20 mouse cellular contexts compared by ENCODE assay signal in genomic region chr6:146876820-146877219, GRCm38 (mm10). TPM values are rescaled to one million over a fixed set of nuclear protein-coding genes. Genes with fewer than 3 reads are reported as not detected.
DNase-seq lines count a peak whose midpoint lies in the region; ATAC-seq and TF ChIP-seq lines count a peak whose summit lies in the region.
"Had no signal": no experiment of that assay in that cellular context is flagged by ENCODE, and none has a peak within 500 bp of the region (broad histone marks: within the 10 kb centered on the region; RNA-seq: fewer than 3 reads in every experiment).

No protein-coding gene starts in this region.

- H3K4me3 ChIP-seq in heart, embryonic 14.5 days (ENCODE audit: control insufficient read depth in 1 of 2, insufficient read depth in 1 of 2, low read depth in 1 of 2, low read length in 2 of 2) = no peak overlapping the region
- H3K4me3 ChIP-seq in heart, embryonic 10.5 days = no peak overlapping the region
- no peak overlapping the region for H3K4me3 ChIP-seq in liver, embryonic 14.5 days (ENCODE audit: insufficient read depth in 1 of 2, low read depth in 2 of 2, low read length in 2 of 2)
- no peak overlapping the region for H3K4me3 ChIP-seq in liver, embryonic 12.5 days
- H3K4me3 ChIP-seq in G1E (ENCODE audit: low read depth, low read length) = no peak overlapping the region

- peaks cover 6% of the 10 kb centered on the region for H3K9me3 ChIP-seq in heart, embryonic 14.5 days (ENCODE audit: control insufficient read depth, low read length)
- peaks cover 8% of the 10 kb centered on the region for H3K9me3 ChIP-seq in heart, embryonic 10.5 days
- H3K9me3 ChIP-seq in liver, embryonic 14.5 days (ENCODE audit: control insufficient read depth, low read length) = peaks cover 5% of the 10 kb centered on the region
- peaks cover 11% of the 10 kb centered on the region for H3K9me3 ChIP-seq in liver, embryonic 12.5 days (replicated peaks)
- H3K9me3 ChIP-seq in G1E (replicated peaks) = peaks cover 9% of the 10 kb centered on the region

- TF ChIP-seq EP300 in liver, embryonic 14.5 days (IDR thresholded peaks at IDR 0.05; ENCODE audit: low read depth) = no peak

- ATAC-seq in heart, embryonic 14.5 days (ENCODE audit: insufficient number of reproducible peaks, insufficient read depth, low FRiP score, low read depth) = no peak
- no peak for ATAC-seq in liver, embryonic 14.5 days (ENCODE audit: insufficient read depth)
- ATAC-seq in liver, embryonic 12.5 days = no peak
- no peak for ATAC-seq in G1E (ENCODE audit: extremely low read depth, insufficient number of reproducible peaks, low FRiP score, poor library complexity, severe bottlenecking)
- ATAC-seq: forebrain, embryonic 16.5 days; inflammation-experienced regulatory T-cells, adult 6 months had no signal

- H3K27ac ChIP-seq in heart, embryonic 14.5 days (replicated peaks in 1 of 2; ENCODE audit: control insufficient read depth in 1 of 2, insufficient read depth in 1 of 2, low read depth in 2 of 2, low read length in 2 of 2) = peak overlapping the region; percentile 21 to 42; a peak in 1 of 4 replicates
- no peak overlapping the region for H3K27ac ChIP-seq in heart, embryonic 10.5 days
- H3K27ac ChIP-seq in liver, embryonic 14.5 days = no peak overlapping the region
- H3K27ac ChIP-seq in liver, embryonic 12.5 days = no peak overlapping the region

- TF ChIP-seq CTCF in liver, embryonic 14.5 days (IDR thresholded peaks at IDR 0.05; ENCODE audit: low read depth) = peak; percentile 39; the same call in 1 of the 2 replicates
- 0 out of 2 replicates have a peak, but pooled peaks have one; percentile 6 for TF ChIP-seq CTCF in G1E (IDR thresholded peaks at IDR 0.05; ENCODE audit: low read depth, low read length)

- no peaks in the 10 kb centered on the region for H3K36me3 ChIP-seq in heart, embryonic 14.5 days (ENCODE audit: control insufficient read depth, insufficient read depth, low read length)
- no peaks in the 10 kb centered on the region for H3K36me3 ChIP-seq in heart, embryonic 10.5 days
- H3K36me3 ChIP-seq in liver, embryonic 14.5 days (replicated peaks; ENCODE audit: control insufficient read depth, insufficient read depth, low read depth) = no peaks in the 10 kb centered on the region
- no peaks in the 10 kb centered on the region for H3K36me3 ChIP-seq in liver, embryonic 12.5 days
- H3K36me3 ChIP-seq in G1E (replicated peaks) = no peaks in the 10 kb centered on the region

- no peaks in the 10 kb centered on the region for H3K27me3 ChIP-seq in heart, embryonic 14.5 days (ENCODE audit: control insufficient read depth, insufficient read depth, low read length)
- no peaks in the 10 kb centered on the region for H3K27me3 ChIP-seq in heart, embryonic 10.5 days (ENCODE audit: insufficient read depth, poor library complexity, severe bottlenecking)
- H3K27me3 ChIP-seq in liver, embryonic 14.5 days (ENCODE audit: control insufficient read depth, insufficient read depth, low read length) = no peaks in the 10 kb centered on the region
- H3K27me3 ChIP-seq in liver, embryonic 12.5 days (replicated peaks) = 0 out of 2 replicates have a peak, but pooled peaks cover 10% of the 10 kb centered on the region
- H3K27me3 ChIP-seq in G1E (ENCODE audit: insufficient read depth, low read length) = no peaks in the 10 kb centered on the region; the same call in 1 of the 2 replicates

- DNase-seq in heart, embryonic 10.5 days (ENCODE audit: low spot score) = no peak
- DNase-seq in liver, embryonic 14.5 days (ENCODE audit: low read depth in 3 of 3, low spot score in 3 of 3) = no peak
- DNase-seq in G1E (ENCODE audit: low spot score) (no peak), ZHBTc4 (ENCODE audit: low read depth, low spot score) (peak; percentile 32)
- DNase-seq in urinary bladder, postnatal 25 days (ENCODE audit: low spot score) = no peak
- DNase-seq: adrenal gland, postnatal 10 days; cerebellum, adult 8-10 months; gastrocnemius, postnatal 14 days; liver; lung, postnatal 10 days; thymus, adult 2 months had no signal

- H3K4me1 ChIP-seq in heart, embryonic 14.5 days (ENCODE audit: control insufficient read depth in 2 of 2, insufficient read depth in 2 of 2, low read length in 2 of 2) = peaks cover 7 to 13% of the 10 kb centered on the region in 2 experiments; a peak in 3 of 4 replicates
- peaks cover 18% of the 10 kb centered on the region; the same call in 1 of the 2 replicates for H3K4me1 ChIP-seq in heart, embryonic 10.5 days
- H3K4me1 ChIP-seq in liver, embryonic 14.5 days (replicated peaks; ENCODE audit: control insufficient read depth in 2 of 2, insufficient read depth in 2 of 2, low read length in 1 of 2) = no peaks in the 10 kb centered on the region
- H3K4me1 ChIP-seq in liver, embryonic 12.5 days = no peaks in the 10 kb centered on the region
- no peaks in the 10 kb centered on the region for H3K4me1 ChIP-seq in G1E (ENCODE audit: insufficient read depth, low read depth, low read length)

- H3K9ac ChIP-seq in heart, embryonic 14.5 days (ENCODE audit: low read length) = no peak overlapping the region
- no peak overlapping the region for H3K9ac ChIP-seq in liver, embryonic 14.5 days (replicated peaks)
- no peak overlapping the region for H3K9ac ChIP-seq in liver, embryonic 12.5 days

- no peak overlapping the region for H3K4me2 ChIP-seq in heart, embryonic 14.5 days (ENCODE audit: low read length)
- no peak overlapping the region for H3K4me2 ChIP-seq in liver, embryonic 14.5 days (ENCODE audit: low read depth)
- no peak overlapping the region for H3K4me2 ChIP-seq in liver, embryonic 12.5 days

- whole genome bisulfite sequencing in heart, embryonic 14.5 days = 95% methylated on average over 2 of the region's 2 CpGs
- WGBS in heart, embryonic 10.5 days = 93% methylated on average over 2 of the region's 2 CpGs
- 65% methylated on average over 2 of the region's 2 CpGs for WGBS in liver, embryonic 14.5 days (ENCODE audit: insufficient replicate concordance)
- WGBS in liver, embryonic 12.5 days (ENCODE audit: insufficient replicate concordance) = 72% methylated on average over 2 of the region's 2 CpGs

RNA-seq across cellular contexts. Expression of gene Ppfibp1, which starts 11.5 kb away (rescaled TPM):
- 50.6 and 62.7 TPM in 2 replicates for polyA plus RNA-seq in heart, embryonic 14.5 days (2014; fragmentation: Nextera tagmentation; extraction: Ambion mirVana)
- 67.3 and 88.3 TPM in 2 replicates for polyA plus RNA-seq in heart, embryonic 10.5 days (2016; fragmentation: Nextera tagmentation; extraction: Ambion mirVana)
- polyA plus RNA-seq in liver, embryonic 14.5 days (2012; rRNA removed) = 3.9 and 5.2 TPM in 2 replicates
- polyA plus RNA-seq in liver, embryonic 14.5 days (2014; fragmentation: Nextera tagmentation; extraction: Ambion mirVana) = 7.8 and 9.1 TPM in 2 replicates
- 16.5 and 17.5 TPM in 2 replicates for polyA plus RNA-seq in liver, embryonic 12.5 days (2016; fragmentation: Nextera tagmentation; extraction: Ambion mirVana)
- total RNA-seq in G1E (2014; fragmentation: Nextera tagmentation) = 3.1 and 3.3 TPM in 2 replicates
- 8.3 and 8.6 TPM in 2 replicates for total RNA-seq in G1E (2017)
- 0.32 and 1.1 TPM in 2 replicates for polyA plus RNA-seq in G1E (2012)

RNA-seq across cellular contexts. Expression of gene Smco2, which starts 26.9 kb away (rescaled TPM):
- 0.31 TPM in 1 of 2 replicates, not detected in the other for polyA plus RNA-seq in heart, embryonic 14.5 days (2014; fragmentation: Nextera tagmentation; extraction: Ambion mirVana)
- polyA plus RNA-seq in heart, embryonic 10.5 days (2016; fragmentation: Nextera tagmentation; extraction: Ambion mirVana) = not detected in 2 replicates
- polyA plus RNA-seq in liver, embryonic 14.5 days (2012; rRNA removed) = not detected in 2 replicates
- not detected in 2 replicates for polyA plus RNA-seq in liver, embryonic 14.5 days (2014; fragmentation: Nextera tagmentation; extraction: Ambion mirVana)
- not detected in 2 replicates for polyA plus RNA-seq in liver, embryonic 12.5 days (2016; fragmentation: Nextera tagmentation; extraction: Ambion mirVana)
- total RNA-seq in G1E (2014; fragmentation: Nextera tagmentation) = not detected in 2 replicates
- total RNA-seq in G1E (2017) = 0.60 TPM in 1 of 2 replicates, not detected in the other
- not detected in 2 replicates for polyA plus RNA-seq in G1E (2012)
- total RNA-seq: adrenal gland, postnatal 10 days; gastrocnemius, postnatal 14 days; hematopoietic stem cell, adult 5-6 weeks; layer of hippocampus, postnatal 10 days; left cerebral cortex, postnatal 25 days had no signal
- polyA plus RNA-seq: forebrain, embryonic 16.5 days; inflammation-experienced regulatory T-cells, adult 6 months; kidney, embryonic 16.5 days; neural tube, embryonic 14.5 days; thymus, adult 2 months had no signal

Comparison
In these comparisons a context has a peak if more than half of its experiments do, and no peak if none do; other contexts are left out.
1. H3K27ac ChIP-seq: peak in heart, embryonic 14.5 days (2 of 2); none in heart, embryonic 10.5 days (single experiment), liver, embryonic 14.5 days (single experiment) and liver, embryonic 12.5 days (single experiment).